8 mouse cellular contexts compared by ENCODE assay signal in the genomic region with DNA sequence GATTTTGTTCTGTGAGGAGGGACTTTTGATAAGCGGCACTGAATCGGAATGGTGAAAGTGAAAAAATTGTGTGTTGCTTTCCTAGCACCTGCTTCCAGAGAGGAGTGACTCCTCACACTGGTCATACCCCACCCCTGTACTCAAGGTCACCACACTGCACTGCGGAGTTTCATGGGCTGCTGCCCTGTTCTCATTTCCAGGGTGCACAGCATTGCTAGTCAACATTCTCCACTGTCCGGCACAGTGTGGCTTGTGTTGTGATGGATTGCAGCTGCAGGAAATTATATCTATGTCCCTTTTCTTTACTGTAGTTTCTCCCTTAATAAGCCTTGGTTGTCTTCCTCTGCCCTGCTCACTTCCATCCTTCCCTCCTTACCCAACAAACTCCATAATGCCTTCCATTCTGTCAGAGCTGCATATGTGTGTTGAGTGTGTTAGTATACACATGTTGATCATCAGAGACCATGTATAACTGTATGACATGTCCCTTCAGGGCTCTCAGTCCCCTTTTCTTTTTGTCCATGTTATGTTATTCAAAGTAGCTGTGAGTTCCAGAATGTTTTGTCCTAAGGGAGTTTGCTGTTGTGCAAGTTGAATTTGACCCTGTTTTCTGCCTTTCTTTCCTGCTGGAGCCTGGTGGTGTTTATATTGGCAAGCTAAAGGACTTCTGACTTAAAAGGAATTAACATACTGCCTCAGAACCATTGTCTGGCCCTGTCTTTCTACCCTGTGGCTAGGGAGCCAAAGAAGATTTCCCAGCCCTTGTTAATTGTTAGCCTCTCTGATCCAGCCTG. TPM values are rescaled to one million over a fixed set of nuclear protein-coding genes. Genes with fewer than 3 reads are reported as not detected.
DNase-seq lines count a peak whose midpoint lies in the region; ATAC-seq and TF ChIP-seq lines count a peak whose summit lies in the region.

No protein-coding gene starts in this region.

- ATAC-seq in embryonic facial prominence, embryonic 14.5 days (ENCODE audit: low read depth), result peak; percentile 60
- no peak for ATAC-seq in midbrain, embryonic 11.5 days (ENCODE audit: low FRiP score)

- H3K27me3 ChIP-seq in embryonic facial prominence, embryonic 14.5 days (replicated peaks; ENCODE audit: control insufficient read depth, insufficient read depth, low read length), result no peaks in the 10 kb centered on the region
- H3K27me3 ChIP-seq in midbrain, embryonic 11.5 days (ENCODE audit: control insufficient read depth, insufficient read depth, low read length), result no peaks in the 10 kb centered on the region

- no peak overlapping the region for H3K4me2 ChIP-seq in embryonic facial prominence, embryonic 14.5 days (ENCODE audit: low read depth, low read length)
- H3K4me2 ChIP-seq in midbrain, embryonic 11.5 days, result no peak overlapping the region

- peak overlapping the region; percentile 7; the same call in 1 of the 2 replicates for H3K4me3 ChIP-seq in gastrocnemius, adult 2 months
- no peak overlapping the region for H3K4me3 ChIP-seq in embryonic facial prominence, embryonic 14.5 days (ENCODE audit: low read depth, low read length)
- no peak overlapping the region for H3K4me3 ChIP-seq in midbrain, embryonic 11.5 days (ENCODE audit: low read depth, low read length)

- no peaks in the 10 kb centered on the region for H3K36me3 ChIP-seq in embryonic facial prominence, embryonic 14.5 days (ENCODE audit: control insufficient read depth, insufficient read depth, low read length)
- no peaks in the 10 kb centered on the region for H3K36me3 ChIP-seq in midbrain, embryonic 11.5 days (ENCODE audit: control insufficient read depth, insufficient read depth, low read length)

- no peak overlapping the region for H3K9ac ChIP-seq in embryonic facial prominence, embryonic 14.5 days (ENCODE audit: low read depth, low read length)
- H3K9ac ChIP-seq in midbrain, embryonic 11.5 days (ENCODE audit: low read length), result no peak overlapping the region

- H3K9me3 ChIP-seq in embryonic facial prominence, embryonic 14.5 days (ENCODE audit: control insufficient read depth, low read length), result no peaks in the 10 kb centered on the region
- no peaks in the 10 kb centered on the region for H3K9me3 ChIP-seq in midbrain, embryonic 11.5 days (ENCODE audit: control insufficient read depth, low read length)

- WGBS in embryonic facial prominence, embryonic 14.5 days, result 64% methylated on average over 4 of the region's 4 CpGs
- 84% methylated on average over 4 of the region's 4 CpGs for WGBS in midbrain, embryonic 11.5 days

- no peak for DNase-seq in gastrocnemius, adult 2 months
- DNase-seq in gastrocnemius, postnatal 14 days, result no peak
- peak; percentile 55 for DNase-seq in embryonic facial prominence, embryonic 14.5 days (ENCODE audit: low spot score)
- DNase-seq in kidney, adult 18-20 months, result peak; percentile 48
- peak; percentile 82 for DNase-seq in midbrain, embryonic 11.5 days (ENCODE audit: low spot score, missing footprints)
- no peak for DNase-seq in MN1 (ENCODE audit: low spot score)
- DNase-seq in cerebellum, postnatal 14 days, result no peak
- DNase-seq in embryo, embryonic 10.5 days (ENCODE audit: low spot score), result no peak

- peak overlapping the region; percentile 76 for H3K27ac ChIP-seq in gastrocnemius, adult 2 months
- peak overlapping the region; percentile 61 for H3K27ac ChIP-seq in embryonic facial prominence, embryonic 14.5 days (replicated peaks; ENCODE audit: low read depth, low read length)
- H3K27ac ChIP-seq in midbrain, embryonic 11.5 days (ENCODE audit: low read depth, low read length), result peak overlapping the region; percentile 2

- H3K4me1 ChIP-seq in embryonic facial prominence, embryonic 14.5 days (ENCODE audit: control insufficient read depth, insufficient read depth, low read length), result peaks cover 14% of the 10 kb centered on the region; the same call in 1 of the 2 replicates
- H3K4me1 ChIP-seq in midbrain, embryonic 11.5 days (ENCODE audit: control insufficient read depth, insufficient read depth, low read length), result peaks cover 8% of the 10 kb centered on the region; the same call in 1 of the 2 replicates

- no peak for TF ChIP-seq CTCF in gastrocnemius, adult 2 months (IDR thresholded peaks at IDR 0.05)

- intact Hi-C loops in gastrocnemius, adult 2 months (cut with DNase I), result loop anchor here (5.0 kb wide), 2 partner anchors 33 to 52 kb away; a partner anchor contains a TSS
- intact Hi-C loops in gastrocnemius, postnatal 14 days (cut with DNase I; ENCODE audit: low total_unique reads), result no loop called here

RNA-seq across cellular contexts. Expression of a gene that starts 53.5 kb away (rescaled TPM):
- total RNA-seq in gastrocnemius, adult 2 months (2021), result 10 to 100 TPM; 37.7 to 41.1 TPM
- total RNA-seq in gastrocnemius, postnatal 14 days (2021), result 10 to 100 TPM; 27.8 to 28.7 TPM
- polyA plus RNA-seq in embryonic facial prominence, embryonic 14.5 days (2014; fragmentation: Nextera tagmentation; extraction: Ambion mirVana), result 20.6 and 21.0 TPM in 2 replicates
- polyA plus RNA-seq in midbrain, embryonic 11.5 days (2014; fragmentation: Nextera tagmentation; extraction: Ambion mirVana), result 18.4 and 19.0 TPM in 2 replicates

Comparison
In these comparisons a context has a peak if more than half of its experiments do, and no peak if none do; other contexts are left out.
1. DNase-seq: peak in embryonic facial prominence, embryonic 14.5 days (single experiment), kidney, adult 18-20 months (single experiment) and midbrain, embryonic 11.5 days (single experiment); none in gastrocnemius, adult 2 months (single experiment), gastrocnemius, postnatal 14 days (single experiment), MN1 (single experiment), cerebellum, postnatal 14 days (0 of 2) and embryo, embryonic 10.5 days (single experiment).
2. H3K27ac ChIP-seq: peak in every context shown above with its lines; median percentile 76 in gastrocnemius, adult 2 months; 61 in embryonic facial prominence, embryonic 14.5 days; 2 in midbrain, embryonic 11.5 days.